Mouse (Mus musculus): Measurements from ENCODE around the gene Olfr881. TPM values are rescaled to one million over a fixed set of nuclear protein-coding genes. Genes with fewer than 3 reads are reported as not detected.

Olfr881 gene
- polyA plus RNA-seq (2012; rRNA removed) (not detected in 2 replicates), polyA plus RNA-seq (2014; fragmentation: Nextera tagmentation; extraction: Ambion mirVana) (not detected in 2 replicates)

- H3K9me3 ChIP-seq (ENCODE audit: control insufficient read depth, low read length) = no peaks in the 10 kb centered on the region
- no peaks in the 10 kb centered on the region for H3K36me3 ChIP-seq (ENCODE audit: control insufficient read depth, insufficient read depth, low read length)
- no peak within 1 kb of the TSS for H3K27ac ChIP-seq (replicated peaks; ENCODE audit: low read depth, low read length)
- H3K4me3 ChIP-seq (replicated peaks; ENCODE audit: low read length) = no peak within 1 kb of the TSS
- no peak within 1 kb of the TSS for H3K4me2 ChIP-seq (replicated peaks; ENCODE audit: low read depth, low read length, severe bottlenecking)
- H3K4me1 ChIP-seq (ENCODE audit: control insufficient read depth, insufficient read depth, low read length) = no peaks in the 10 kb centered on the region
- no peaks in the 10 kb centered on the region for H3K27me3 ChIP-seq (ENCODE audit: control insufficient read depth, insufficient read depth, low read length)
- ATAC-seq (ENCODE audit: low FRiP score, low read depth) = no peak
- no peak within 1 kb of the TSS for H3K9ac ChIP-seq (ENCODE audit: low read depth, low read length, severe bottlenecking)
- no peak for DNase-seq (ENCODE audit: low spot score)
- TF ChIP-seq POLR2A (IDR thresholded peaks at IDR 0.05; ENCODE audit: borderline replicate concordance, extremely low read depth, insufficient read depth, insufficient read length) = no peak
Observed at GRCm38 (mm10) chr9:37991525-37991924, at the start of gene Olfr881. TSS of gene Olfr881 (plus strand) at chr9:37991825.

GRCm38 (mm10) chr9:37998581-37999204, 7.1 kb downstream of the Olfr881 start:
- H3K9ac ChIP-seq (ENCODE audit: low read depth, low read length, severe bottlenecking) = no peak overlapping the region
- WGBS = 38% methylated on average over 2 of the region's 2 CpGs
- no peaks in the 10 kb centered on the region for H3K27me3 ChIP-seq (ENCODE audit: control insufficient read depth, insufficient read depth, low read length)
- no peaks in the 10 kb centered on the region for H3K4me1 ChIP-seq (ENCODE audit: control insufficient read depth, insufficient read depth, low read length)
- no peak overlapping the region for H3K4me2 ChIP-seq (replicated peaks; ENCODE audit: low read depth, low read length, severe bottlenecking)
- no peaks in the 10 kb centered on the region for H3K36me3 ChIP-seq (ENCODE audit: control insufficient read depth, insufficient read depth, low read length)
- H3K9me3 ChIP-seq (ENCODE audit: control insufficient read depth, low read length) = no peaks in the 10 kb centered on the region
- DNase-seq (ENCODE audit: low spot score) (no peak), ATAC-seq (ENCODE audit: low FRiP score, low read depth) (no peak)
- H3K27ac ChIP-seq (replicated peaks; ENCODE audit: low read depth, low read length) = no peak overlapping the region
- TF ChIP-seq POLR2A (IDR thresholded peaks at IDR 0.05; ENCODE audit: borderline replicate concordance, extremely low read depth, insufficient read depth, insufficient read length) = no peak
- no peak overlapping the region for H3K4me3 ChIP-seq (replicated peaks; ENCODE audit: low read length)

- H3K27ac ChIP-seq (replicated peaks; ENCODE audit: low read depth, low read length) = no peak overlapping the region
Observed at GRCm38 (mm10) chr9:38000021-38000420, 8.4 kb downstream of the Olfr881 start.

GRCm38 (mm10) chr9:38025508-38025907, 33.9 kb downstream of the Olfr881 start, which contains the start of gene Olfr883:
TSS of gene Olfr883 (plus strand) at chr9:38025808.
- no peak within 1 kb of the TSS for H3K4me2 ChIP-seq (replicated peaks; ENCODE audit: low read depth, low read length, severe bottlenecking)
- H3K9ac ChIP-seq (ENCODE audit: low read depth, low read length, severe bottlenecking) = no peak within 1 kb of the TSS
- no peaks in the 10 kb centered on the region for H3K36me3 ChIP-seq (ENCODE audit: control insufficient read depth, insufficient read depth, low read length)
- H3K9me3 ChIP-seq (ENCODE audit: control insufficient read depth, low read length) = no peaks in the 10 kb centered on the region
- ATAC-seq (ENCODE audit: low FRiP score, low read depth) (no peak), DNase-seq (ENCODE audit: low spot score) (no peak)
- 84% methylated on average over 1 of the region's 1 CpGs for WGBS
- no peaks in the 10 kb centered on the region for H3K27me3 ChIP-seq (ENCODE audit: control insufficient read depth, insufficient read depth, low read length)
- H3K27ac ChIP-seq (replicated peaks; ENCODE audit: low read depth, low read length) = no peak within 1 kb of the TSS
- H3K4me3 ChIP-seq (replicated peaks; ENCODE audit: low read length) = no peak within 1 kb of the TSS
- no peaks in the 10 kb centered on the region for H3K4me1 ChIP-seq (ENCODE audit: control insufficient read depth, insufficient read depth, low read length)
- no peak for TF ChIP-seq POLR2A (IDR thresholded peaks at IDR 0.05; ENCODE audit: borderline replicate concordance, extremely low read depth, insufficient read depth, insufficient read length)

More at GRCm38 (mm10) chr9:38000021-38000420, 8.4 kb downstream of the Olfr881 start:
- no peak for DNase-seq (ENCODE audit: low spot score)
- WGBS = 42% methylated on average over 1 of the region's 1 CpGs
- H3K4me3 ChIP-seq (replicated peaks; ENCODE audit: low read length) = no peak overlapping the region
- H3K27me3 ChIP-seq (ENCODE audit: control insufficient read depth, insufficient read depth, low read length) = no peaks in the 10 kb centered on the region
- no peaks in the 10 kb centered on the region for H3K36me3 ChIP-seq (ENCODE audit: control insufficient read depth, insufficient read depth, low read length)
- no peak for TF ChIP-seq POLR2A (IDR thresholded peaks at IDR 0.05; ENCODE audit: borderline replicate concordance, extremely low read depth, insufficient read depth, insufficient read length)
- no peaks in the 10 kb centered on the region for H3K4me1 ChIP-seq (ENCODE audit: control insufficient read depth, insufficient read depth, low read length)
- ATAC-seq (ENCODE audit: low FRiP score, low read depth) = no peak
- H3K9me3 ChIP-seq (ENCODE audit: control insufficient read depth, low read length) = no peaks in the 10 kb centered on the region
- H3K4me2 ChIP-seq (replicated peaks; ENCODE audit: low read depth, low read length, severe bottlenecking) = no peak overlapping the region
- no peak overlapping the region for H3K9ac ChIP-seq (ENCODE audit: low read depth, low read length, severe bottlenecking)

Other genes with a start within 250 kb of the Olfr881 start
- 0.15 and 0.24 TPM in 2 replicates for gene Olfr874, start 246.7 kb upstream of the Olfr881 start, polyA plus RNA-seq (2012; rRNA removed)
- gene Olfr874, start 246.7 kb upstream of the Olfr881 start, polyA plus RNA-seq (2014; fragmentation: Nextera tagmentation; extraction: Ambion mirVana) = not detected in 2 replicates
- 0.14 and 0.27 TPM in 2 replicates for gene Olfr875, start 220.0 kb upstream of the Olfr881 start, polyA plus RNA-seq (2012; rRNA removed)
- not detected in 2 replicates for gene Olfr875, start 220.0 kb upstream of the Olfr881 start, polyA plus RNA-seq (2014; fragmentation: Nextera tagmentation; extraction: Ambion mirVana)
- not detected in 2 replicates for gene Olfr876, start 188.8 kb upstream of the Olfr881 start, polyA plus RNA-seq (2012; rRNA removed)
- not detected in 2 replicates for gene Olfr876, start 188.8 kb upstream of the Olfr881 start, polyA plus RNA-seq (2014; fragmentation: Nextera tagmentation; extraction: Ambion mirVana)
- gene Olfr877, start 137.6 kb upstream of the Olfr881 start, polyA plus RNA-seq (2012; rRNA removed) = not detected in 2 replicates
- not detected in 2 replicates for gene Olfr877, start 137.6 kb upstream of the Olfr881 start, polyA plus RNA-seq (2014; fragmentation: Nextera tagmentation; extraction: Ambion mirVana)
- not detected in 2 replicates for gene Olfr145, start 95.1 kb upstream of the Olfr881 start, polyA plus RNA-seq (2012; rRNA removed)
- not detected in 2 replicates for gene Olfr145, start 95.1 kb upstream of the Olfr881 start, polyA plus RNA-seq (2014; fragmentation: Nextera tagmentation; extraction: Ambion mirVana)
- not detected in 2 replicates for gene Olfr878, start 74.0 kb upstream of the Olfr881 start, polyA plus RNA-seq (2012; rRNA removed)
- not detected in 2 replicates for gene Olfr878, start 74.0 kb upstream of the Olfr881 start, polyA plus RNA-seq (2014; fragmentation: Nextera tagmentation; extraction: Ambion mirVana)
- gene Olfr883, start 34.0 kb downstream of the Olfr881 start, polyA plus RNA-seq (2012; rRNA removed) = not detected in 2 replicates
- gene Olfr883, start 34.0 kb downstream of the Olfr881 start, polyA plus RNA-seq (2014; fragmentation: Nextera tagmentation; extraction: Ambion mirVana) = not detected in 2 replicates
- not detected in 2 replicates for gene Olfr884, start 54.7 kb downstream of the Olfr881 start, polyA plus RNA-seq (2012; rRNA removed)
- not detected in 2 replicates for gene Olfr884, start 54.7 kb downstream of the Olfr881 start, polyA plus RNA-seq (2014; fragmentation: Nextera tagmentation; extraction: Ambion mirVana)
- not detected in 2 replicates for gene Olfr885, start 69.5 kb downstream of the Olfr881 start, polyA plus RNA-seq (2012; rRNA removed)
- not detected in 2 replicates for gene Olfr885, start 69.5 kb downstream of the Olfr881 start, polyA plus RNA-seq (2014; fragmentation: Nextera tagmentation; extraction: Ambion mirVana)
- gene Olfr887, start 92.2 kb downstream of the Olfr881 start, polyA plus RNA-seq (2012; rRNA removed) = not detected in 2 replicates
- gene Olfr887, start 92.2 kb downstream of the Olfr881 start, polyA plus RNA-seq (2014; fragmentation: Nextera tagmentation; extraction: Ambion mirVana) = not detected in 2 replicates
- gene Olfr888, start 116.3 kb downstream of the Olfr881 start, polyA plus RNA-seq (2012; rRNA removed) = not detected in 2 replicates
- not detected in 2 replicates for gene Olfr888, start 116.3 kb downstream of the Olfr881 start, polyA plus RNA-seq (2014; fragmentation: Nextera tagmentation; extraction: Ambion mirVana)
- not detected in 2 replicates for gene Olfr889, start 123.4 kb downstream of the Olfr881 start, polyA plus RNA-seq (2012; rRNA removed)
- 0.04 and 0.06 TPM in 2 replicates for gene Olfr889, start 123.4 kb downstream of the Olfr881 start, polyA plus RNA-seq (2014; fragmentation: Nextera tagmentation; extraction: Ambion mirVana)
- not detected in 2 replicates for gene Olfr890, start 150.7 kb downstream of the Olfr881 start, polyA plus RNA-seq (2012; rRNA removed)
- not detected in 2 replicates for gene Olfr890, start 150.7 kb downstream of the Olfr881 start, polyA plus RNA-seq (2014; fragmentation: Nextera tagmentation; extraction: Ambion mirVana)
- not detected in 2 replicates for gene Olfr891, start 189.0 kb downstream of the Olfr881 start, polyA plus RNA-seq (2012; rRNA removed)
- not detected in 2 replicates for gene Olfr891, start 189.0 kb downstream of the Olfr881 start, polyA plus RNA-seq (2014; fragmentation: Nextera tagmentation; extraction: Ambion mirVana)
- 0.19 and 0.27 TPM in 2 replicates for gene Olfr893, start 216.5 kb downstream of the Olfr881 start, polyA plus RNA-seq (2012; rRNA removed)
- 0.25 TPM in 1 of 2 replicates, not detected in the other for gene Olfr893, start 216.5 kb downstream of the Olfr881 start, polyA plus RNA-seq (2014; fragmentation: Nextera tagmentation; extraction: Ambion mirVana)
- 0.01 TPM in 1 of 2 replicates, not detected in the other for gene Olfr894, start 226.2 kb downstream of the Olfr881 start, polyA plus RNA-seq (2012; rRNA removed)
- not detected in 2 replicates for gene Olfr894, start 226.2 kb downstream of the Olfr881 start, polyA plus RNA-seq (2014; fragmentation: Nextera tagmentation; extraction: Ambion mirVana)